Mouse (Mus musculus) kidney, adult 2 months (tissue): ENCODE measurements at regions not wholly inside any gene's neighbourhood (a gene's known extent, or its start where the extent isn't known, plus 50 kb on each side); places are given as distances from the start of the nearest gene placed in this dataset.

Experiments used
- DNase-seq: peaks from one replicate; pipeline ENCODE4 v3.0.0; 2021
- H3K27ac ChIP-seq: fragments of 200-500 bp; 2 replicates; pipeline ENCODE4 v1.5.1; 2012; ENCODE audit warnings: low read depth, low read length, control low read depth, inconsistent platforms; ENCODE audit not compliant: insufficient read depth
- H3K27me3 ChIP-seq: fragments of 200-500 bp; replicated peaks from 2 replicates; pipeline ENCODE4 v1.6.1; 2012; ENCODE audit warnings: mild to moderate bottlenecking, moderate library complexity, low read length, inconsistent platforms; ENCODE audit not compliant: control insufficient read depth, insufficient read depth
- H3K36me3 ChIP-seq: fragments of 200-500 bp; 2 replicates; pipeline ENCODE4 v1.6.1; 2012; ENCODE audit warnings: mild to moderate bottlenecking, moderate library complexity, low read length, inconsistent platforms; ENCODE audit not compliant: control insufficient read depth, insufficient read depth
- H3K4me1 ChIP-seq: fragments of 200-500 bp; 2 replicates; pipeline ENCODE4 v1.6.1; 2011; ENCODE audit warnings: low read length; ENCODE audit not compliant: control insufficient read depth, insufficient read depth
- H3K4me3 ChIP-seq: fragments of 200-500 bp; 2 replicates; pipeline ENCODE4 v1.5.1; 2011; ENCODE audit warnings: mild to moderate bottlenecking, low read depth, low read length, control low read depth; ENCODE audit not compliant: insufficient read depth
- CTCF ChIP-seq: fragments of 200-500 bp; conservative IDR thresholded peaks from 2 replicates; pipeline ENCODE4 v1.5.1; 2011; ENCODE audit warnings: low read depth, mild to moderate bottlenecking, control low read depth, low read length, moderate library complexity, mixed read lengths; ENCODE audit not compliant: insufficient read depth, insufficient read length
- POLR2A ChIP-seq: fragments of 200-500 bp; IDR thresholded peaks from one replicate; pipeline ENCODE4 v1.6.1; 2011; ENCODE audit warnings: low read depth, low read length, control low read depth
- whole genome bisulfite sequencing: fragments of 180-500 bp; shearing (Covaris S2); methylation state at CpG from one replicate; pipeline ENCODE4 v1.1.7; 2018; 5-methylcytosine and 5-hydroxymethylcytosine counted together

DNA sequence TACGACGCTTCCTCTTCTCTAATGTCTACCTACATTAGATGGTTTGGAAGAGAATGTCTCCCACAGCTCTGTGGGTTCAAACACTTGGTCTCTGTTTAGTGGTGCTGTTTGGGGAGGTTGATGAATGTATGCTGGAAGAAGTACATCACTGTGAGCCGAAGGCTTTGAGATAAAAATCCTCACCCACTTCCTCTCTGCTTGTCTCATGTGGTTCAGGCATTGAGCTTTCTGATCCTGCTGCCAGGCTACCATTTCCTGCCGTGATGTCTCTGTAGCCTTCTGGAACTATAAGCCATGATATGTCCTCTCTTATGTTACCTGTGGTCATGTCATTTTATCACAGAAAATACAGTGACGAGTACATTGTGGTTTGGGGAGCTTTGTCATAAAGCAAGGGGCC lies 122.5 kb upstream of the Cdh5 start:
- no peaks in the 10 kb centered on the region for H3K36me3 ChIP-seq
- WGBS = 75% methylated on average over 5 of the region's 5 CpGs
- H3K4me3 ChIP-seq = no peak overlapping the region
- no peaks in the 10 kb centered on the region for H3K4me1 ChIP-seq
- no peaks in the 10 kb centered on the region for H3K27me3 ChIP-seq
- no peak overlapping the region for H3K27ac ChIP-seq
- DNase-seq = no peak
- no peak for TF ChIP-seq CTCF
- no peak for TF ChIP-seq POLR2A

GRCm38 (mm10) chr8:103983860-103984594 lies 117.4 kb upstream of the Cdh5 start:
- Histone ChIP-seq H3K27ac (no peak overlapping the region), H3K27me3 (0 out of 2 replicates have a peak, but pooled peaks cover 1% of the 10 kb centered on the region), H3K4me3 (no peak overlapping the region), H3K36me3 (no peaks in the 10 kb centered on the region), H3K4me1 (no peaks in the 10 kb centered on the region)
- WGBS = 78% methylated on average over 11 of the region's 11 CpGs
- no peak for DNase-seq
- no peak for TF ChIP-seq CTCF
- no peak for TF ChIP-seq POLR2A

GRCm38 (mm10) chr8:103985640-103986039 lies 115.8 kb upstream of the Cdh5 start:
- Histone ChIP-seq H3K4me3 (no peak overlapping the region), H3K36me3 (no peaks in the 10 kb centered on the region), H3K4me1 (no peaks in the 10 kb centered on the region), H3K27me3 (0 out of 2 replicates have a peak, but pooled peaks cover 1% of the 10 kb centered on the region), H3K27ac (no peak overlapping the region)
- DNase-seq = no peak
- TF ChIP-seq CTCF = 0 out of 2 replicates have a peak, but pooled peaks have one; percentile 12
- TF ChIP-seq POLR2A = no peak
- WGBS = 96% methylated on average over 2 of the region's 2 CpGs

DNA sequence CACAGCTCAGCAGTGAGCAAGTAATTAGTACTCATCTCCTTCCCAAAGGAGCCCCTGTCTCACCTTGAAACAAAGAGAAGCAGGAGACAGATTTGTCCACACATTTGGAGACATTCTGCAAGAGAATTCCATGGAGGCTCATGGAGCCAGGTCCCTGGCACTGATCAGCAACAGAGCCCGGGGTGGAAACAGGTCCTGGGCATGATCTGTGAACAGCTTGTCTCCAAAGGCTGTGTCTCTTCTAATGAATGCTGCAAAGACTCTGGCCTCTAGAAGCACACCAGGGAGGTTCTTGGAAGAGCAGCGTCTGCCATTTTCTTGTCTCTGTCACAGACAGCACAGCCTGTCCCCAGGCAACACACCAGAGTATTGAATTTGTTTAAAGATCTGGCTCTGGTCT lies 107.5 kb upstream of the Cdh5 start:
- WGBS = 91% methylated on average over 2 of the region's 2 CpGs
- no peak overlapping the region for H3K4me3 ChIP-seq
- no peaks in the 10 kb centered on the region for H3K36me3 ChIP-seq
- H3K27me3 ChIP-seq = no peaks in the 10 kb centered on the region
- no peaks in the 10 kb centered on the region for H3K4me1 ChIP-seq
- no peak for DNase-seq
- TF ChIP-seq POLR2A (no peak), CTCF (no peak)
- no peak overlapping the region for H3K27ac ChIP-seq

DNA sequence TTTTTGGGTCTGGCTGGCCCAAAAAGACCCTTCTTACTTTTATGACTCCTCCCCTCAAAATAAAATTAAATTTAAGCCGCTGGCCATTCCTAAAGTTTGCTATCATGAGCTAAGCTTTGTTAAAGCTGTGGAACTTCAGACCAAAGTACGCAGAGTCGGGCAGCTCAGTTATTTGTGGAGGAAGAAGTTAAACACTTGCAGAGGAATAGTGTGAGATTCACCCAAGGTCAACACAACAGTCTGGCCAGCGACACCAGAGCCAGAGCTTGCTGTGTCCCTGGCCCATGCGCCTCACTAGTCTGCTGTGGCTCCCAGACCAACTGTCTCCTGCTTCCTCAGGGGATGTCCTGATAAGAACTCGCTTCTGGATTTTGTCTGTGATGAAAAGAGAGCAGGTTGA lies 103.3 kb upstream of the Cdh5 start:
- Histone ChIP-seq H3K4me3 (no peak overlapping the region), H3K4me1 (no peaks in the 10 kb centered on the region), H3K36me3 (no peaks in the 10 kb centered on the region), H3K27ac (no peak overlapping the region), H3K27me3 (no peaks in the 10 kb centered on the region)
- WGBS = 81% methylated on average over 6 of the region's 6 CpGs
- TF ChIP-seq CTCF (no peak), POLR2A (no peak)
- no peak for DNase-seq

GRCm38 (mm10) chr8:104007209-104007608 lies 94.2 kb upstream of the Cdh5 start:
- no peak overlapping the region for H3K27ac ChIP-seq
- no peak for TF ChIP-seq POLR2A
- no peak for TF ChIP-seq CTCF
- 68% methylated on average over 2 of the region's 2 CpGs for WGBS
- no peaks in the 10 kb centered on the region for H3K36me3 ChIP-seq
- DNase-seq = no peak
- no peak overlapping the region for H3K4me3 ChIP-seq
- no peaks in the 10 kb centered on the region for H3K27me3 ChIP-seq
- no peaks in the 10 kb centered on the region for H3K4me1 ChIP-seq

DNA sequence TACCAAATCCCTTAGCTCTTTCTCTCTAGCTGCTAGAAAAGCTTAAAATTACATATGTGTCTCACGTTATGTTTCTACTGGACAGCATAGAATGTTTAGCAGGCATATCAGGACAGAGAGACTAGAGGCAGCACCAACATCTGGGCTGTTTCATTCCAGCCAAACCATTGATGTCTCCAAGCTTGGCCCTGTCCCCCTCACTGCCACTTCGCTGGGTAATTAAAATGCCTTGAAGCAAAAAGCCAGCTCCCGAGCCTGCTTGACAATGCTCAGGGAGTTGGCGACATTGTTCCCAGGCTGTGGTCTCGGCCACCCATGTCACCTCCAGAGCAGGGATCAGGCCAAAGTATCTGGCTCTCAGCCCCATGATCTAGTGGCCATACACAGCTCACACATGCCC lies 92.7 kb upstream of the Cdh5 start:
- DNase-seq = no peak
- no peaks in the 10 kb centered on the region for H3K27me3 ChIP-seq
- H3K4me3 ChIP-seq = no peak overlapping the region
- no peak for TF ChIP-seq CTCF
- TF ChIP-seq POLR2A = no peak
- WGBS = 67% methylated on average over 5 of the region's 5 CpGs
- no peak overlapping the region for H3K27ac ChIP-seq
- H3K36me3 ChIP-seq = no peaks in the 10 kb centered on the region
- H3K4me1 ChIP-seq = no peaks in the 10 kb centered on the region
